Mouse (Mus musculus): ENCODE measurements around the gene Rab7b. TPM values are rescaled to one million over a fixed set of nuclear protein-coding genes. Genes with fewer than 3 reads are reported as not detected.

The Rab7b gene
- polyA plus RNA-seq, 2 experiments = 3.8 to 8.4 TPM

- no peaks in the 10 kb centered on the region for H3K9me3 ChIP-seq (ENCODE audit: control insufficient read depth, low read length)
- no peak for TF ChIP-seq POLR2A (IDR thresholded peaks at IDR 0.05; ENCODE audit: borderline replicate concordance, extremely low read depth, insufficient read depth, insufficient read length)
- no peak overlapping the region for H3K9ac ChIP-seq (ENCODE audit: low read depth, low read length, severe bottlenecking)
- H3K4me2 ChIP-seq (replicated peaks; ENCODE audit: low read depth, low read length, severe bottlenecking) = no peak overlapping the region
- H3K36me3 ChIP-seq (ENCODE audit: control insufficient read depth, insufficient read depth, low read length) = no peaks in the 10 kb centered on the region
- H3K4me1 ChIP-seq (ENCODE audit: control insufficient read depth, insufficient read depth, low read length) = no peaks in the 10 kb centered on the region
- H3K4me3 ChIP-seq (replicated peaks; ENCODE audit: low read length) = no peak overlapping the region
- no peaks in the 10 kb centered on the region for H3K27me3 ChIP-seq (ENCODE audit: control insufficient read depth, insufficient read depth, low read length)
- no peak for DNase-seq (ENCODE audit: low spot score)
- WGBS = 94% methylated on average over 3 of the region's 3 CpGs
- H3K27ac ChIP-seq (replicated peaks; ENCODE audit: low read depth, low read length) = no peak overlapping the region
- ATAC-seq (ENCODE audit: low FRiP score, low read depth) = no peak
Observed at GRCm38 (mm10) chr1:131661749-131662148, 26.7 kb upstream of the Rab7b start.

DNA sequence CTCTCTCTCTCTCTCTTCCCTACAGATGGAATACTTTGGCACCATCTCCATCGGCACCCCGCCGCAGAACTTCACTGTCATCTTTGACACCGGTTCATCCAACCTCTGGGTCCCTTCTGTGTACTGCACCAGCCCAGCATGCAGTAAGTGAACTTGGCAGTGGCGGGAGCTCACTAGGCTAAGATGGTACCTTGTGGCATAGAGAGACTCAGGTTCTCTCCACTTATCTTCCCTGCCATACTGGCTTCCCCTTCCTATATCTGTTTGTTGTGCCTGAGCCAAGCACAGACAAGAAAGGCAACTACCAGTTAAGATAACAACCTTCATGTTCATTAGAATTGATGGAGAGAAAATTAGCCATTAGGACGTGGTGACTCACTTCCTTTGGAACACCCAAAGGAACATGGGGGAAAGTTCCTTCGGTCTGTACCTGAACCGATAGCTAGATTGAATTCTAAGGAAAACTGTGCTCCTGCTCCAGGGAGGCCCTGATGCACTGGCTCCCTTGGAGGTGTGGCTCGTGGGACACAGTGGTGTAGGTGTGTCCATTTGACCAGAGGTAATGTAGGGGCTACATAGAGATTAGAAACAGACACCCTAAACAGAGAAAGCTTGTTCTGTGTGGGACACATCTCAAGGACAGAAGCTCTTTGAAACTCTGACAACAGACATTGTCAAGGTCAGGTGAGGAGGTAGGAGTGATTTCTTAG lies 25.1 kb upstream of the Rab7b start:
- no peak overlapping the region for H3K9ac ChIP-seq (ENCODE audit: low read depth, low read length, severe bottlenecking)
- no peak overlapping the region for H3K4me3 ChIP-seq (replicated peaks; ENCODE audit: low read length)
- no peaks in the 10 kb centered on the region for H3K4me1 ChIP-seq (ENCODE audit: control insufficient read depth, insufficient read depth, low read length)
- ATAC-seq (ENCODE audit: low FRiP score, low read depth) = no peak
- no peaks in the 10 kb centered on the region for H3K9me3 ChIP-seq (ENCODE audit: control insufficient read depth, low read length)
- no peak overlapping the region for H3K27ac ChIP-seq (replicated peaks; ENCODE audit: low read depth, low read length)
- no peak for TF ChIP-seq POLR2A (IDR thresholded peaks at IDR 0.05; ENCODE audit: borderline replicate concordance, extremely low read depth, insufficient read depth, insufficient read length)
- DNase-seq (ENCODE audit: low spot score) = no peak
- H3K27me3 ChIP-seq (ENCODE audit: control insufficient read depth, insufficient read depth, low read length) = no peaks in the 10 kb centered on the region
- WGBS = 83% methylated on average over 9 of the region's 9 CpGs
- no peak overlapping the region for H3K4me2 ChIP-seq (replicated peaks; ENCODE audit: low read depth, low read length, severe bottlenecking)
- H3K36me3 ChIP-seq (ENCODE audit: control insufficient read depth, insufficient read depth, low read length) = no peaks in the 10 kb centered on the region

DNA sequence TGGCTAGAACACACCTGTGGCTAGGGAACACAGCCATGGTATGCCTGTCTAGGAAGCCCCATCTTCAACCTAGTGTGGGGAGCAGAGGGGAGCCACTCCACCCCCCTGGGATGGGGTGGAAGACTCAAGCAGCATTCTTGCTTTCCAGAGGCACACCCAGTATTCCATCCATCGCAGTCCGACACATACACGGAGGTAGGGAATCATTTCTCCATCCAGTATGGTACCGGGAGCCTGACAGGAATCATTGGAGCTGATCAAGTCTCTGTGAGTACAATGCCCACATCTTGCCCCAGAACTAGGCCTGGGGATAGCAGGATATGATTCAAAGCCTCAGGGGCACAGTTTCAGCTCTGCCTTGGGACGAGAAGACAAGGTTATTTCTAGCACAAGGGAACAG lies 24.4 kb upstream of the Rab7b start:
- 86% methylated on average over 5 of the region's 5 CpGs for WGBS
- no peak for TF ChIP-seq POLR2A (IDR thresholded peaks at IDR 0.05; ENCODE audit: borderline replicate concordance, extremely low read depth, insufficient read depth, insufficient read length)
- Histone ChIP-seq H3K27ac (replicated peaks; ENCODE audit: low read depth, low read length) (no peak overlapping the region), H3K4me2 (replicated peaks; ENCODE audit: low read depth, low read length, severe bottlenecking) (no peak overlapping the region), H3K9ac (ENCODE audit: low read depth, low read length, severe bottlenecking) (no peak overlapping the region), H3K36me3 (ENCODE audit: control insufficient read depth, insufficient read depth, low read length) (no peaks in the 10 kb centered on the region), H3K4me1 (ENCODE audit: control insufficient read depth, insufficient read depth, low read length) (no peaks in the 10 kb centered on the region), H3K9me3 (ENCODE audit: control insufficient read depth, low read length) (no peaks in the 10 kb centered on the region), H3K4me3 (replicated peaks; ENCODE audit: low read length) (no peak overlapping the region), H3K27me3 (ENCODE audit: control insufficient read depth, insufficient read depth, low read length) (no peaks in the 10 kb centered on the region)
- ATAC-seq (ENCODE audit: low FRiP score, low read depth) (no peak), DNase-seq (ENCODE audit: low spot score) (no peak)

GRCm38 (mm10) chr1:131665886-131666285 lies 22.6 kb upstream of the Rab7b start:
- WGBS = 78% methylated on average over 1 of the region's 1 CpGs
- H3K9me3 ChIP-seq (ENCODE audit: control insufficient read depth, low read length) = no peaks in the 10 kb centered on the region
- no peak for TF ChIP-seq POLR2A (IDR thresholded peaks at IDR 0.05; ENCODE audit: borderline replicate concordance, extremely low read depth, insufficient read depth, insufficient read length)

GRCm38 (mm10) chr1:131671113-131671512 lies 17.4 kb upstream of the Rab7b start:
- Histone ChIP-seq H3K4me2 (replicated peaks; ENCODE audit: low read depth, low read length, severe bottlenecking) (no peak overlapping the region), H3K4me3 (replicated peaks; ENCODE audit: low read length) (no peak overlapping the region), H3K9me3 (ENCODE audit: control insufficient read depth, low read length) (no peaks in the 10 kb centered on the region), H3K27ac (replicated peaks; ENCODE audit: low read depth, low read length) (no peak overlapping the region), H3K9ac (ENCODE audit: low read depth, low read length, severe bottlenecking) (no peak overlapping the region), H3K36me3 (ENCODE audit: control insufficient read depth, insufficient read depth, low read length) (no peaks in the 10 kb centered on the region), H3K27me3 (ENCODE audit: control insufficient read depth, insufficient read depth, low read length) (no peaks in the 10 kb centered on the region), H3K4me1 (ENCODE audit: control insufficient read depth, insufficient read depth, low read length) (no peaks in the 10 kb centered on the region)
- ATAC-seq (ENCODE audit: low FRiP score, low read depth) = no peak
- DNase-seq (ENCODE audit: low spot score) = no peak
- 84% methylated on average over 8 of the region's 8 CpGs for WGBS
- TF ChIP-seq POLR2A (IDR thresholded peaks at IDR 0.05; ENCODE audit: borderline replicate concordance, extremely low read depth, insufficient read depth, insufficient read length) = no peak

More at GRCm38 (mm10) chr1:131665886-131666285, 22.6 kb upstream of the Rab7b start:
- Histone ChIP-seq H3K27me3 (ENCODE audit: control insufficient read depth, insufficient read depth, low read length) (no peaks in the 10 kb centered on the region), H3K4me3 (replicated peaks; ENCODE audit: low read length) (no peak overlapping the region), H3K36me3 (ENCODE audit: control insufficient read depth, insufficient read depth, low read length) (no peaks in the 10 kb centered on the region), H3K9ac (ENCODE audit: low read depth, low read length, severe bottlenecking) (no peak overlapping the region), H3K4me1 (ENCODE audit: control insufficient read depth, insufficient read depth, low read length) (no peaks in the 10 kb centered on the region), H3K4me2 (replicated peaks; ENCODE audit: low read depth, low read length, severe bottlenecking) (no peak overlapping the region), H3K27ac (replicated peaks; ENCODE audit: low read depth, low read length) (no peak overlapping the region)
- ATAC-seq (ENCODE audit: low FRiP score, low read depth) (no peak), DNase-seq (ENCODE audit: low spot score) (no peak)

Data from limb, embryonic 14.5 days (tissue).